Mouse (Mus musculus) 416B (cell line): ENCODE measurements at regions not wholly inside any gene's neighbourhood (a gene's known extent, or its start where the extent isn't known, plus 50 kb on each side); places are given as distances from the start of the nearest gene placed in this dataset.
"Not testable (repeated sequence)": the region's sequence is repeated elsewhere in the genome, so short reads cannot be mapped to it uniquely, and the experiment has no call there.

Experiments
- DNase-seq: peaks from one replicate; pipeline ENCODE4 v3.0.0; 2011; ENCODE audit warnings: low read depth

DNA sequence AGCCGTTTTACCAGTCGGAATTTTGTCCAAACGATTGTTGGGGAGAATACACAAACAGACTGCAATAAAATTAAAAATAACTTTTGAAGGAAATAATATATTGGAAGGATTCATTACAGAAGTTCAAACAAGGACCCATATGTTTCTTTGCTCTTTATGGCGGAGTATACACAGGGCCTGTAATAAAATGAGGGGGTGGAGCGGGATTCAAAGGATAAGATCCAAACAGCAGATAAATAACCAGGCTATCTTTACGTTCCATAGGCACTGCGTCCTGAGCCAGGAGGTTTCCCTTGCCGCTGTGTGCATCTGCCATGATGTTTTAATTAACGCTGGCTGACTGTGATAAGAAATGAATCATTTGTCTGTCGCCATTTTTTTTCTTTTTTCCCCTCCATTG is 490.6 kb upstream of the Sall1 start:
- no peak for DNase-seq

DNA sequence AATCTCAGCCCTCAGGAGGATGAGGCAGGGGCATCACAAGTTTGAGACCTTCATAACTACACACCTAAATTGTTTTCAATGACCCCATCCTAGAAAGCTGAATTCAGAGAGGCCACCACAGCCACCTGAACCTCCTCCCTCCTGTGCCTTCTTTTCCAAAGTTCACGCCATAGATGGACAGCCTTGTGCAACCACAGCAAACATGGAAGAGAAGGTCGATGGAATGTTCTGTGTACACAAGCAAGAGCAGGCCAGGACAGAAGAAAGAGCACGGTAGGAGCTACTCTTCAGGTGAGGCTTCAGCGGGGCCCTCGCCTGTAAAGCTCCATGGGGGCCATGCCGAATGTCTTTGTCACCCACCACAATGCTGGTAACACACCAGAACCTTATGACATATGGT is 481.1 kb upstream of the Sall1 start:
- DNase-seq = no peak

DNA sequence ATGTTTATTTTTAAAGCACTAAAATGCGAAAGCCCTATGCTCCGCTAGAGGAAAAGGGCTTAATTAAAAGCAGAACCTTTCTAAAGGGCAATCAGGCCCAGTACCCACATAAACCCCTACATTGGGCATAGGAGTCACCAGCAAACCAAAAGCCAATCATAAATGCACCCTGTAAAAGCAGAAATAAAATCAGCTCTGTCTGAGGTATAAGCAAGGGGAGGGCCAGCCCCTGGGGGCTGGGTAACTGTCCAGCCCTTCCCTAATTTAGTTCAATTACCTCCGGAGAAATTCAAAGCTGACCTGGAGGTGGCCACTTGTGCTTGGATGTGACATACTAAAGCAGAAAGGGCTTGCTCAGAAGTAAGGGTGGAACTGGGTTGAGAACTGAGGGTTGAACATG is 479.4 kb upstream of the Sall1 start:
- DNase-seq = no peak

DNA sequence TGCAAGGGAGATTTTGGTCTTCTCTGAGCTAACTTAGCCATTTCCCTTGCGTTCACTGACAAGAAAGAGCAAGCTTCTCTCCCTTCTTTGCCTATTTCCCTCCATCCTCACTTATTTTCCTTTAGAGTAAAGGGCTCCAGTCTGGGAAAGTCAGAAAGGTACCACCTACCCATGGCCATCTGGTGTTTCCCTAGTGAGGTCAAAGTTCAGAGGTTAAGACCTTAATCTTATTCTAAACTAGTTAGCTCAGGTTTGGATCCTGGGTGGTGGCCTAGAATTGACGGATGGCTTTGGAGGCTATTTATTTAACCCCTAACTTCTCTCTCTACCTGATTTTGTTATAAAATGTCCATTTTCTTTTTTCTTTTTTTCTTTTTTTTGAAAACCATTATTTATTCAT is 472.6 kb upstream of the Sall1 start:
- no peak for DNase-seq

DNA sequence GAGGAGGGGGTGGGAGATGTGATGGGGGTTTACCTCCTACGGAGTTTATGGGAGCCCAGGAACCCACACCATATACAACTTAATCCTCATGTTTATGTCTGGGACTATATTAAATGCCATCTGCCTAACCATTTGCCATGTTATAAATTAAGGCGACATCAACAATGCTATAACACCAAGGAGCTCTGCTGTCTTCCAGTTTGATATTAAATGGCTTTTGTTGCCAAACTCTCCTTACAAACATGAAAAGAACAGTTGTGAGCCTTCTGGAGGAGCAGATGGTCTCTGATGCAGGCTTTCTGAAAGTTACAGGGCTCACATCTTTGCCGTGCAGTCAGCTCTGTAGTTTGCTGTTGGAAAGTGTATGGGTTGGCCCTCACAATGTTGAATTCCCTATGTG is 470.3 kb upstream of the Sall1 start:
- DNase-seq = no peak

DNA sequence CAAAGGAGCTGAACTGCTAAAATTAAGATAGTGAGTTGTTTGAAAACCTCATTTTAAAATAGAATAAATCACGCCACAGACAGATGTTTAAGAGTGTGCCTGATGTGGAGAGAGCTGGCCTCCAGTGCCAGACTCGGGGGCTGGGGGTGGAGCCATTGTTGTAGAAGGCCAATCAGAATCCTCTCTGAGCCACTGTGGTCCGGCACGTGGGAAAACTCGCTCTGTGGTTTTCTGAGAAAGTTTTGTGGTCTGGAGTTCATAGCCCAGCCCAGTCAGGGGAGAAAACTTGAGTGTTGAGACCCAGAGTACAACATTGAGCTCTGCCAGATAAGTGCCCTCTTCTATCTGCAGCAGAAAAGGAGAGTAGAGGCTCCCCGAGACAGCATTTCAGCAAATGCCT is 463.7 kb upstream of the Sall1 start:
- DNase-seq = no peak

DNA sequence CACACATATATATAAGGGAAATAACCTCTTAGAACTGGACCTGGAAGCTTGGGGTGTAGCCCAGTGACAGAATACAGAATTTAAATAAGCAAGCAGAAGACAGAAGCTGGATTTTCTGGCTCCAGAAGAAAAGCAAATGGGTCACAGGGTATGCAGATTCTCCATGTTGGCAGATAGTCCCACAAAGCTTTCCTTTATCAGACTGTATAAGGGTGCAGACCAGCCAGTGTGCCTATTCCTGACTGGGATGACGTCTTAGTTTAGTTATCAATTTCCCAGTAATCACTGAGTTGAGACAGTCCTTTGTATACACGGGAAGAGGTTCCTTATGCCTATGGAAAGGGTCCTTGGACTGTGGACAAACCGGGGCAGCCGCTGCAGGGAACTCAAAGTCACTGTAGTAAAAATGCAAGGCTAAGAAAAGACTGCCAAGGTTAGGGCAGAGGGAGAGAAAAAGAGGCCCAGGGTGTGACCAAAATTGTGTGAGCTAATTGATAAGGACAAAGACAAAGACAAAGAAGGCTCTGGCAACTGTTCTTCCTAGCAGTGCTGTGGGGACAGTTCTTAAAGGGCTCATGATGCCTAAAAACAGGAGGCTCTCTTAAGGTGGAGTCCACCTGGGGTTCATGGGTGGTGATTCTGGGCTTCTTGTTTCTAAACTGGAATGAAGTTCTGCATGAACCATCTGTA is 459.7 kb upstream of the Sall1 start:
- no peak for DNase-seq

DNA sequence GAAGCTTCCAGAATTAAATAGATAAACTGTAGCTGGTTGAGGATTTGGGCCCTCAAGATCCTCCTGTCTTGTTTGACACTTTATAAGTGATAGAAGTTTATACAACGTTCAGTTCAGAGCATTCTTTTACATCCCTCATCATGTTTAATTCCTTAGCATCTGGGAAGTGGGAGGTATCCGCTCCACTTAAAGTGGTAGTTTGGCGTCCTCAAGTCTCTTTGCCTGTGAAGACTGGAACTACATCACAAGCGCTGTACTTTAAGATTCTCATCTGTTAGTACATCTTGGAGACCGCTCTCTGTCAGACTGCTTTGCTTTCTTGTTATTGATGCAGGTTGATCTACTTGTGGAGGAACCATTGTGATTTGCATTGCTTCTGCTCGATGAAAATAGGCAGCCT is 459.1 kb upstream of the Sall1 start:
- no peak for DNase-seq

DNA sequence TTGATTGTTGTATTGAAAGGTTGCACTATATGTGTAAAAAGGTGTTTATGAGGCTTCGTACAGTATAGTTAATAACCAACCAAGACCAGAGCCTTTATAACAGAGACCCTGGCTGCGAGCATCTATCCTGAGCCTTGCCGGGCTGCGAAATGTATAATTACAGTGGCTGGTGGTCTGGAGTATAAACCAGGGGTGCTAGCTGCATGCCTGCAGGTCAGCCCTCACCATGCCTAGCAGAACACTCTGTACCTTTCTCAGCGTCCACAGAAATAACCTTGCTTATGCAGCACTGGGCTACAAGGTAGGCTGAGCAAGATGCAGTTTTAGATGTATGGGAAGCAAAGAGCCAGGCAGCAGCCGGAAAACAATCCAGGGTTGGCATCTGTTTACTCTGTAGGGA is 457.8 kb upstream of the Sall1 start:
- DNase-seq = no peak

DNA sequence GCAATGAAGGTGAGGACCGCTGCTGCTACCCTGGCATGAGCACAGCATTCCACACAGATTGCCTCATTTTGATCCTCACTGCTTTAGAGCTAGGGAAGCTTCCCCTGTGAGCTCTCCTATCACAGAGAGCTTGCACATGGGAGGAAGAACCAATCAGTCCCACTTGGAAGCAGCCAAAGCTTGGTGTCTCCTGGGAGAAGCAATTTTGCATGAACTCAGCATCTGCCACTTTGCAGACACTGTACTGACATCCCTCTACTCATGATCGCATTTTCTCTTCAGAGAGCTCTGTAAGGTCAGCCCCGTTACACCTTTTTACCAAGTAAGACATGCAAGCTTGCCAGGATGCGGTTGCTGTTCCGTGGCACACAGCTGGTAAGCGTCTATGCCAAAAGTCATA is 455.9 kb upstream of the Sall1 start:
- no peak for DNase-seq

DNA sequence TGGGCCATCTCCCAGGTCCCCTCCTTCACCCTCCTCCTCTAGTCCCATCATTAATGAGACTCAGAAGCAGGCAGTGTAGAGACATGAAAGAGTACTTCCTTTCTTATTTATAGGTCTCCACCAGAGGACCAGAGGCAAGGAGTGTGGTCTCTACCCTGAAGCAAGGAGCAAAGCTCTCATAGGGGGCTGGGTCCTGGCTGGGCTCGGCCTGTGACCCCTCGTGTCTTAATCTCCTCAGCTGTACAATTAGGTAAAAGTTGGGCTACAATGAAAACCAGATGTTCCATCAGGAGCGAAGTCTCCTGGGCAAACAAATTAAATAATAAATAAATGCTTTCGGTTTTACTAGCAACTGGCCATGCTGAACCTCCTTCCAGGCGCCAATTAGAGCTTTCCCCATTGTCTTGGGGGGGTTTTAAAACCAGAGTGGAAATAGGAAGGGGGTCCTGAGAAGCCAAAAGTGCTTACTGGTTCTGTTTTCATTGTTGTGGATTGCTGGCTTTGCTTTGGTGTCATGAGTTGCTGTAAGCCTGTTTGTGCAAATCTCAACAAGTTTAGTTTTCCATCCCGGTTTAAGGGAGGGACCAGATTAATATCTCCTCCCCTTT is 454.2 kb upstream of the Sall1 start:
- no peak for DNase-seq

DNA sequence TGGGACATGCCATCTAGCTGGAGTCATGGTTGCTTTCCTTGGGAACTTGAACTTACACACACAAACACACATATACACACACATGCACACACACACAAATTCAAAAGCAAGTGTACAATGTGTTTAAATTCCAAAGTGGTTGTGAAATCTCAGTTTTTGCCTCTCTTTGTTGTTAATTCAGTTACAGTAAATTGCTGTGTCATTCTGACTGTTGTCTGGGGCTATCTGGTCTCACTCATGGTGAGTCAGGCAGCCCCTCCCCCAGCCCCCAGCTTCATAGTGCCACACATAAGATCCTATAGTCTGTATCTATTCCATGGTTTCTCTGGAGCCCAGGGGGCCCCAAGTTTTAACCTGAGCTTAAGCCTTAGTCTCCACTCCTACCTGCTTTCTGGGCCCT is 448.4 kb upstream of the Sall1 start:
- no peak for DNase-seq

DNA sequence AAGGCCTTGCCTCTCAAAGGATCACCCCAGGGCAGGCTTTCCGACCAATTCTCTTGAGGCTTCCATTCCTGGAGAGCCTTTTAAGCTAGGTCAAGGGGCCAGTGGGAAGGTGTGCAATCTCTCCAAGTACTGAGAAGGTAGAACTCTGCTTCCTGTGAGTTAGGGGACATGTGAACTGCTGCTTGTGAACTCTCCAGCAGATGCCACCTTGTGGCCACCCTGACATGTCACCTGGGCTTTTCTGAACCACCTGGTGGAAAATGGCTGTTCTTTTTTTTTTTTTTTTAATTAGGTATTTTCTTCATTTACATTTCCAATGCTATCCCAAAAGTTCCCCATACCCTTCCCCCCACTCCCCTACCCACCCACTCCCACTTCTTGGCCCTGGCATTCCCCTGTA is 438.5 kb upstream of the Sall1 start:
- not testable (repeated sequence) for DNase-seq

DNA sequence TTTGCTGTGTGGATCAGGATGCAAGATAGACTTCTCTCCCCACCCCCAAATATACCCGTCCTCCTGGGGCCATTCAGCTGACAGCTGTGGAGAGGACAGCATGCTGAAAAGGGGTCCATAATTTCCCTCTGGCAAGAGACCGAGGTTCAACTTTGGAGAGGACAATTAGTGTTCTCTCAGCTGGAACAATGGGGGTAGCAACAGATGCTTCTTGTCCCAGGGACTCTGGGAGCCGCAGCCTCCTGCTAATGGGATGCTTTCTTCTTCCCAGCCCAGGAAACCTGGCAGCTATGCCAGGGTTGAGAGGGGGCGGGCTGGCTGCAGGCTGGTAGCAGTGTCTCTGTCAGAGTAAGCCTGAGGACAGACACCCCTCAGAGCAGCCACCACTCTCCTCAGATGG is 433.0 kb upstream of the Sall1 start:
- no peak for DNase-seq

DNA sequence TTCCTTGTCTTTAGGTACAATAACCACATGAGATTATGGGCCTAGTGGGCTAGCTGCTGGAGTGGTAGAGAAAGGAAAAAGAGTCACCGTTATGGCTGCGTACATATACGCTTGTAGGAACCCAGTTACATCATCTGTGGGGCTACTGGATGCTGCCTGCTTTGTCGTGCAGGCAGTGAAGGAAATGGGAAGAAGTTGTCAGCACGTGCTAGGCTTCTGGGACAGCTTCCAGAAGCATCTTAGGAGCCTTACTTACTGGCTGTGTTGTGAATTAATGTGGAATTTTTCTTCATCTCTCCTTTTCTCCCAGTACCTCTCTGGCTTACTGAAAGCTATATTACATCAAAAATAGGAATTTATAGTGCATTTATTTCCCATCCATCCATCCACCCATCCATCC is 427.2 kb upstream of the Sall1 start:
- DNase-seq = no peak

DNA sequence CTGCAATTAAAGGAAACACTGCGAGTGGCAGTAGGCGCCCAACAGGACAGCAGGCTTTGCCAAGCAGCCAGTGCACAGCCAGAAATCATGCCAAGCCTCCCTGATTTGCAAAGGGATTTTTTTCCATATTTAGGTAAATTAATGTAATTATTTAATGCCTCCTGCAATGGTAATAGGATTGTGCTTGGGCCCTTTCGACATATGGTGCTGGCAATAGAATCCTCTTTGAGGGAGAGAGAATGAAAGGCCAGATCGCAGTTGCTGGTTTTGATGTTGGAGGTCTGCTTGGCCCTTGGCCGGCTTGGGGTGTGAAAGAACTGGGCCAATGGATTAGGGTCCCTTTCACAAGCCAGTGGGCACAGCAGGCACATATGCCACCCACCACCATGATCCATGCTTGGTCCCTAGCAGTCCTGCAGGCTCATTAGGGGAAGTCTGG is 424.8 kb upstream of the Sall1 start:
- no peak for DNase-seq

DNA sequence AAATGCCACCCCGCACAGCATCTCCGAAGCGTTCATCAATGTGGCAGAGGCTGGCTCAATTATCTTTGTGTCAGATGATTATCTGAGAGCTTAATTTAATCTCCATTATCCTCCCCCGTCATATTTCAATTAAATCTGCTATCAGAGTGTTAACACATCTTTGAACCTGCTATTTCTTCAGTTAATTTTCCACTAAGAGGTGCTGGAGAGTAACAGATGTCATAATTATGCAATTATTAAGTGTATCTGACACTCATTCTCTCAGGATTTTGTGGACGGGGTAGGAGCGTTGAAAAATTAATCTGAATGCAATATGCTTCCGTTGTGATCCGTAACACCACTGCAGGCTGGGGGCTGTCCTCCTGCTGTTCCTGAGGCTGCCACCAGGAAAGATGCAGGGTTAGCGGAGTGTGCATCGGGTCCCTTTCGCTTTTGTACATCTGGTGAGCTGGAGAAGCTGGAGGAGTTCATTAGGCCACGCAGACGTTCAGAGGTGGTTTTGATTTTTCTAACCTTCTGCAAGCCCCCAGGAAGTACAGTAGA is 421.3 kb upstream of the Sall1 start:
- DNase-seq = no peak

DNA sequence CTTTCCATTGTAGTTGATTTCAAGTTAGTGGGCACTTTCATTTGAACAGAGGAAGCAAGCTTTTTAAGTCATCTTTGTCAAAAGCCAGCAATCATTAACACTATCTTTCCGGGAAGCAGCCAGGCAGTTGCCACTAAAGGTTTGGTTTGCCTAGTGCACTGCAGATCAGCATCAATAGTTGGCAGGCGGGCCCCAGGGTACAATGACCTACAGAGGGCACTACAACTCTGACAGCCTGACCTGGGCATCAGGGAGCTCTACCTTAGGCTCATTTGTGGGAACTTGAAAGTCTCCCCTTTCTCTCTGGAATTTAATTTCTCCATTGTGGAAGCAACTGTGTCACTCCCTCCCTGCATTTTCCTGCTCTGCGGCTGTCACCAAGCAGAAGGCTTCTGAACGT is 412.6 kb upstream of the Sall1 start:
- DNase-seq = no peak

DNA sequence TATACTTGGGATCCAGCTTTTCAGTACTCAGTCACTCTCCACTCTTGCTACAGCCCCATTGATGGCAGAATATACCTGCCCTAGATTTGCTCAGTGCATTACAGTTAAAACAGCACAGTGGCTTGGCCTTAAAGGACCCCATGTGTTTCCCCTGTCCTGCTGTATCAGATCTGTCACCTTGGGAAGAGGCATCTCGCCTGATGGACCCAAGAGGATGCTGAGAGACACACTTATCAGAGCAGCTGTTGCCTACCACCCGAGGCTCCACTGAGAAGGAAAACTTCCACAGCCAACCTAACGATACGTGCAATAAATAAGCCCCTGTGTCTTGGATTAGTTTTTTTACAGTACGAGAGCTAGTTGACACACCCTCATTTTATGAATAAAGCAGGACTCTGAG is 411.8 kb upstream of the Sall1 start:
- DNase-seq = no peak

DNA sequence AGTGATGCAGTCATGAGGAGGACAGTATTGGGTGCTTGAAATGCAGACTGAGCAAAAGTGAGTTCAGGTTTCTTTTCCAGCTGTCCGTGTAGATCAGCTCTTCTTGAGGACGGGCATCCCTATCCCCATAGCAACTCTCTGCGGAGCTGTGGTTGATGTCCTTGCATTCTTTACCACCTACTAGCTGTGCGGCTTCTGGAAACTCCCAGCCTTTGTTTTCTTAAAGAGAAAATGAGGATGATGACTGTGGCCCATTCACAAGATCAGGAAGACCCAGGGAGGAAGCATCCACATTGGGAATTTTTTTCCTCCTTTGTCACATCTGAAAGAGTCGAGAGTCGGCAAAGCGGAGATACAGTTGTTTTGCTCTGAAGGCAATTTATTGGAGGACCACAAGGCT is 410.2 kb upstream of the Sall1 start:
- DNase-seq = no peak

DNA sequence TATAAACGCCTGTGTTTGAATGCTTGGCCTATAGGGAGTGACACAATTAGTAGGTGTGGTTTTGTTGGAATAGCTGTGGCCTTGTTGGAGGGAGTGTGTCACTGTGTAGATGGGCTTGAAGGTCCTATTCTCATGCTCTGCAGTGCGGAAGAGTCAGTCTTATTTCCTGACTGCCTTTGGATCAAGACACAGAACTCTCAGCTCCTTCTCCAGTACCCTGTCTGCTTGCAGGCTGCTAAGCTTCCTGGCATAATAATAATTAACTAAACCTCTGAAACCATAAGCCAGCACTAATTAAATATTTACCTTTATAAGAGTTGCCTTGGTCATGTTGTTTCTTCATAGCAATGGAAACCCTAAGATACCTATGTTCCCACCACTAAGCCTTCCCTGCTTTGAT is 409.8 kb upstream of the Sall1 start:
- no peak for DNase-seq

DNA sequence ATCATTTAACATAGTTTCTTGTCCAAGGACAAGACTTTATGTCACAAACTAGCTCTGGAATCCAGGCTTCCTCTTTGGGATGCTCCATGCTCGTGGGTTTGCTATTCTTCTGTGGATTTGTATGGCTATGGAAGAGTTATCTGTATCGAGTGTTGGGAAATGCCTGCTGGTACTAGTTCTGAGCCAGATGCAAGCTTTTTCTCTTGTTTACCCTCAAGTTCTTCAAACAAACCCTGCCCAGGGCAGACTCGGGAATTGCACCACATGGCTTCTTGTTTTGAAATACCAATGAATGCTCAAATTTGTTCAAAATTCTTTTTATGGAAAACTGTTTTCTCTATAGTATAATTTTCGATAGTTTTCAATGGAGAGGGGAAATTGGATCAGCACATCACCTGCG is 400.5 kb upstream of the Sall1 start:
- no peak for DNase-seq

DNA sequence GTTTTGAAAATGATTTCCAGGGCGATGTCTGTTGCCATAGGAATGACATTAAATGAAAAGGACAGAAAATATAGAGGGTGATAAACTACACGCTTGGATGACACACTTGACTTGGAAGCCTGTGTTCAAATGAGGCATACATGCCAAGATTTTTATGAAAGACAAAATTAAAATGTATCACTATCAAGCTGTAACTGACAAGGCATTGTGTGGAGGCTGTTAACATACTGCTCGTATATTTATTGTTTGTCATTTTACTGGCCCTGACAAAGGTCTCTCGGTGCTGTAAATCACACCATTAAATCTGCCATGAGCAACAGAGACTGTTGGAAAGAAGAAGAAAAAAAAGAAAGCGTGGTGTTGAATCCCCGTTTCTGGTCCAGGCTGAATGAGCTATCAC is 395.3 kb upstream of the Sall1 start:
- DNase-seq = no peak

DNA sequence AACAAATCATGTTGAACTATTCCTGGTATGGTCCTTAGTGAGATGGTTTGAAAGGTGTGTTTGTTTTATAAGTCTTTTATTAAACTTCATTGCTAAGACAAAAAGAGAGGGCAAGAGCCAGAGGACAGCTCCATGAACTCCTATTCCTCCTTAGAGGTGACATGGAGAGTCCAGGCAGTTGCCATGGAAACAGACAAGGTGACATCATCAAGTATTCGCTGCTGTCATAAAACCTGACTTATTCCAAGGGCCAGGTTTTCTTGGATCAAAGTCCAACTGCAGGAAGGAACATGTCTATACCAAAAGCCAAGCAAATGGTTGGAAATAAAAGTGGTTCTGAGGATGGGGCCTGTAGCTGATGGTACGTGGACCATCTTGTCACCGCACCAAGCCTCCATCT is 383.0 kb upstream of the Sall1 start:
- DNase-seq = no peak
